Mouse (Mus musculus): ENCODE measurements at regions not wholly inside any gene's neighbourhood (a gene's known extent, or its start where the extent isn't known, plus 50 kb on each side); places are given as distances from the start of the nearest gene placed in this dataset.

- TF ChIP-seq EP300 (IDR thresholded peaks at IDR 0.05) (no peak), CTCF (IDR thresholded peaks at IDR 0.05) (no peak)
Observed at GRCm38 (mm10) chr15:38594747-38595146, 1169.4 kb downstream of the 4930447A16Rik start.

All from lung, postnatal 0 days (tissue).